Mouse (Mus musculus): Measurements from ENCODE around the gene Ces5a. TPM values are rescaled to one million over a fixed set of nuclear protein-coding genes. Genes with fewer than 3 reads are reported as not detected.

Ces5a gene
- total and polyA plus RNA-seq, 3 experiments, result not detected

GRCm38 (mm10) chr8:93572095-93572501, 36.5 kb upstream of the Ces5a start:
- in situ Hi-C loops (cut with MboI; ENCODE audit: low pct_ligation_motif_present, low pct_unique_long_range_greater_than_20kb, low sequenced_read_pairs), result no loop called here
- Histone ChIP-seq H3K9me3 (replicated peaks; ENCODE audit: low read length) (peaks cover 7% of the 10 kb centered on the region), H3K4me2 (ENCODE audit: insufficient read depth, low read depth, poor library complexity, severe bottlenecking) (no peak overlapping the region), H3K27me3 (replicated peaks) (no peaks in the 10 kb centered on the region), H3K4me3 (replicated peaks in 1 of 3; ENCODE audit: low read depth in 2 of 3, low read length in 2 of 3, poor library complexity in 1 of 3) (no peak overlapping the region), H3K4me1 (ENCODE audit: control insufficient read depth in 1 of 2, insufficient read depth in 2 of 2) (peaks cover 0 to 8% of the 10 kb centered on the region in 2 experiments; a peak in 1 of 4 replicates), H3K27ac (ENCODE audit: insufficient read depth, low read depth) (no peak overlapping the region), H3K9ac (ENCODE audit: insufficient read depth, low read depth) (no peak overlapping the region), H3K79me2 (replicated peaks; ENCODE audit: control insufficient read depth, extremely low read depth, insufficient read depth, poor library complexity, severe bottlenecking) (no peaks in the 10 kb centered on the region), H3K36me3 (replicated peaks in 1 of 2; ENCODE audit: control insufficient read depth in 1 of 2, insufficient read depth in 1 of 2, low read length in 1 of 2) (no peaks in the 10 kb centered on the region)
- DNase-seq (ENCODE audit: extremely low read depth), result no peak
- dilution Hi-C loops (cut with MboI; ENCODE audit: extremely low pct_ligation_motif_present, extremely low pct_unique_long_range_greater_than_20kb, low sequenced_read_pairs), result no loop called here
- no peak for TF ChIP-seq NELFE (IDR thresholded peaks at IDR 0.05; ENCODE audit: low read depth, low read length)
- no peak for TF ChIP-seq MXI1 (IDR thresholded peaks at IDR 0.05; ENCODE audit: low read depth, low read length)
- TF ChIP-seq USF2 (conservative IDR thresholded peaks at IDR 0.05; ENCODE audit: low read depth, low read length), result no peak
- no peak for TF ChIP-seq MAX (IDR thresholded peaks at IDR 0.05; ENCODE audit: low read length)
- TF ChIP-seq MYC (IDR thresholded peaks at IDR 0.05; ENCODE audit: low read depth, low read length), result no peak
- no peak for TF ChIP-seq UBTF (IDR thresholded peaks at IDR 0.05; ENCODE audit: low read depth, low read length)
- TF ChIP-seq E2F4 (IDR thresholded peaks at IDR 0.05; ENCODE audit: insufficient replicate concordance, low read depth, low read length), result no peak
- no peak for TF ChIP-seq RCOR1 (conservative IDR thresholded peaks at IDR 0.05; ENCODE audit: low read depth, low read length)
- TF ChIP-seq IRF4 (IDR thresholded peaks at IDR 0.05; ENCODE audit: low read depth, low read length), result no peak
- TF ChIP-seq ZKSCAN1 (IDR thresholded peaks at IDR 0.05; ENCODE audit: borderline replicate concordance, low read depth, low read length), result no peak

- dilution Hi-C loops (cut with MboI; ENCODE audit: extremely low pct_ligation_motif_present, extremely low pct_unique_long_range_greater_than_20kb, low sequenced_read_pairs) (no loop called here), in situ Hi-C loops (cut with MboI; ENCODE audit: low pct_ligation_motif_present, low pct_unique_long_range_greater_than_20kb, low sequenced_read_pairs) (no loop called here)
- no peak overlapping the region for H3K4me2 ChIP-seq (ENCODE audit: insufficient read depth, low read depth, poor library complexity, severe bottlenecking)
- DNase-seq (ENCODE audit: extremely low read depth), result no peak
- no peaks in the 10 kb centered on the region for H3K79me2 ChIP-seq (replicated peaks; ENCODE audit: control insufficient read depth, extremely low read depth, insufficient read depth, poor library complexity, severe bottlenecking)
- no peaks in the 10 kb centered on the region for H3K36me3 ChIP-seq (replicated peaks in 1 of 2; ENCODE audit: control insufficient read depth in 1 of 2, insufficient read depth in 1 of 2, low read length in 1 of 2)
- no peaks in the 10 kb centered on the region for H3K27me3 ChIP-seq (replicated peaks)
- no peak for TF ChIP-seq IRF4 (IDR thresholded peaks at IDR 0.05; ENCODE audit: low read depth, low read length)
- TF ChIP-seq SIN3A (IDR thresholded peaks at IDR 0.05; ENCODE audit: low read length), result no peak
- no peak for TF ChIP-seq RCOR1 (conservative IDR thresholded peaks at IDR 0.05; ENCODE audit: low read depth, low read length)
- TF ChIP-seq CTCF (conservative IDR thresholded peaks at IDR 0.05 in 1 of 2, IDR thresholded peaks at IDR 0.05 in 1 of 2; ENCODE audit: low read depth in 2 of 2, low read length in 2 of 2), result no peak
- TF ChIP-seq MEF2A (IDR thresholded peaks at IDR 0.05; ENCODE audit: borderline replicate concordance, low read depth, low read length), result no peak
- TF ChIP-seq ZNF384 (IDR thresholded peaks at IDR 0.05; ENCODE audit: low read depth, low read length), result no peak
- no peak for TF ChIP-seq ELF1 (IDR thresholded peaks at IDR 0.05; ENCODE audit: low read depth, low read length)
- no peak for TF ChIP-seq JUND (conservative IDR thresholded peaks at IDR 0.05; ENCODE audit: low read depth, low read length)
- no peak for TF ChIP-seq ZMIZ1 (IDR thresholded peaks at IDR 0.05; ENCODE audit: low read depth, low read length)
- no peak for TF ChIP-seq USF2 (conservative IDR thresholded peaks at IDR 0.05; ENCODE audit: low read depth, low read length)
- no peak for TF ChIP-seq NRF1 (IDR thresholded peaks at IDR 0.05; ENCODE audit: low read depth, low read length)
- H3K4me3 ChIP-seq (replicated peaks in 1 of 3; ENCODE audit: low read depth in 2 of 3, low read length in 2 of 3, poor library complexity in 1 of 3), result no peak overlapping the region
- H3K27ac ChIP-seq (ENCODE audit: insufficient read depth, low read depth), result no peak overlapping the region
- H3K9ac ChIP-seq (ENCODE audit: insufficient read depth, low read depth), result no peak overlapping the region
- peaks cover 0 to 8% of the 10 kb centered on the region in 2 experiments; a peak in 1 of 4 replicates for H3K4me1 ChIP-seq (ENCODE audit: control insufficient read depth in 1 of 2, insufficient read depth in 2 of 2)
- peaks cover 7% of the 10 kb centered on the region for H3K9me3 ChIP-seq (replicated peaks; ENCODE audit: low read length)
These were observed 35.8 kb upstream of the Ces5a start for GRCm38 (mm10) chr8:93571369-93571985.
